Mouse (Mus musculus) layer of hippocampus, adult 9-11 months (tissue): ENCODE data around the gene Myrip.

Source experiments
- DNase-seq: peaks from one replicate; pipeline ENCODE4 v3.0.0; 2022

Myrip gene

DNA sequence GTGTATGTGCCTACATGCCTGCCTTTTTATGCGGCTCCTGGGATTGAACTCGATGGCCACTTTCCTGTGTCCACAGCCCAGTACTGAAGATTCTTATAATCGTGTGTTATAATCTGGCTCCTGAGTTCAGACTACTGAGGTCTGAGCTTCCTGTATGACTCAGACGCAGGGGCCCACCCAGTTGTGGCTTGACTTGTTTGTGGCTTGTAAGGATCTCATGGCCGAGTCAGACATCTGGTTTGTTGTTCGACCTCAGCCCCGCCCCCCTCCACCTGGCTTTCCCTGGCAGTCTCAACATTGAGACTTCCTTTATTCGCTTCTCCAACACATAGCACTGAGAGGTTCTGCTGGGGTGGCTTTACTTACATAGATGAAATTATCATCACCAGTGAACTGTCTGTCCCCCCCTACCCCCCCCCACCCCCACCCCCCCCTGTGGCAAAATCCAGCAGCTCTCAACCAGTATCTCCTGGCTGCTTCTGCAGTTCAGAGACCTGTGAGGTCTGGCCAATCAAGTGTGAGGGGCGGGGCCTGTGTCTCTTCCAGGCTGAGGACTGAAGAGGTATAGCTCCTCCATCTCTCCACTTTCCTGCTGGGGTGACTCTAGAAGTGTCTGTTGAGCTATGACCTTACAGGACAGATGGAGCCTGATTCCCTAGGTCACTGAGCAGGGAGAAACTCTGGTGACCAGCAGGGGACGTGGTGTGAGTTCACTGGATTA is 38.8 kb downstream of the Myrip start:
- DNase-seq = no peak

DNA sequence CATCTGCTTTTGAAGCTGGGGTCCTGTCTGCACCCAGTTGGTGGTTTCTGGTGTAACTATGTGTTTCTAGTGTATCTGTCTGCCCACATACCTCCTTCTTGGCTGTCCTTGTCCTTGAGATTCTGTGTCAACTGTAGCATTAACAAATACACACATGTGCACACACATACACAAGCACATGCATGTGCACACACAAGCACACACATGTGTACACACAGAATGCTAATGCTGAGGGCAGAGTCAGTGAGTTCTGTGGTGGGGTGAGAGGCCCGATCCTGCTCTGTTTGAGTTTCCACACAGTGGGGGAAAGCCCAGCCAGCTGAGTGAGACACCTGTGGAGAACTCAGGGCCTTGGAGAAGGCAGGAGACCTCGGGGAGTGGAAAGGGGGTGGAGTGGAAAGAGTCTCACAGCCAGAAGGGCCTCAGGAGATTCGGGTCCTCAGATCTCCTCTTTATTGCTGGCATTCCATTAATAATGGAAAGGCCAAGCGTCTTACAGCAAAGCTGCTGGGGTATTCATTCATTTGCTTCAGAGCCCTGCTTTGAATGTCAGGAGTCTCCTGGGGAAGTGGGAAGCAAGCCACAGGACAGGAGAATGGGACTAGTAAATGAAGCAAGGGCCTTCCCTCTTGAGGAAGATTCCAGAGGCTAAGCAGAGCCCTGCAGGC is 41.9 kb downstream of the Myrip start:
- DNase-seq = no peak

GRCm38 (mm10) chr9:120345651-120346151 is 44.4 kb downstream of the Myrip start:
- no peak for DNase-seq

GRCm38 (mm10) chr9:120349145-120349544 is 47.8 kb downstream of the Myrip start:
- peak; percentile 86 for DNase-seq

DNA sequence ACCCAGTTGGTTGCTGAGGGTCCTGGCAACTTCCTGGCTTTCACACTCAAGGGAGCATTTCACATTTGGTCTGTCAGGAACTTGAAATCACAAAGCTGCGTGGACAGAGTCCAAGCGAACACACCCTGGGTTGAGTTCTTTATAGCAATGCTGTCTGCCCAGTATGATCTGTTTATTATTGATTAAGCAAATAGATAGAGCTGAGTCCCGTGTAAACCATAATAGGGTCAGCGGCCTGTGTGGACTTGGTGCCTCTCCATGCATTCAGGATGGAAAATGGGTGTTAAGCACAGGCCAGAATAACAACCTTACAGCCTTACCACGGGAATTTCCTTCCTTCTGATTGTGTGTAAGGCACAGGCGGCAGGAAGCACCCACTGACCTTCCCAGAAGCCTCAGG is 49.0 kb downstream of the Myrip start:
- DNase-seq = no peak

DNA sequence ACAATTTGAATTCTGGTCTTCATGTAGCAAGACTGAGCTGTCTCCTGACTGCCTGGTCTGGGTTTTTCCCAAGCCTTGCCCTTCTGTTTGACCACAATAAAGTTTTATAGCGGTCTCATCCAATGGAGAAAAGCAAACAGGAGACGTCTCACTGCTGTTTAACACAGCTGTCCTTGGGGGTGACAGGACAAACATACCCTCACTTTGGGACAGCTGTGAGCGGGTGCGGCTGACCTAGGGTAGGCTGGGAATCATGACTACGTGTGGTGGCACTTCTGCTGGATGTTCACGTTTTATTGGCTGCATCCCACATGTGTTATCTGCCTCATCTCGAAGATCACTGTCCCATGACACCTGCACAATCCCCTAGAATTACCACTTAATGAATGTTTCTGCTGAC is 49.7 kb downstream of the Myrip start:
- DNase-seq = no peak

DNA sequence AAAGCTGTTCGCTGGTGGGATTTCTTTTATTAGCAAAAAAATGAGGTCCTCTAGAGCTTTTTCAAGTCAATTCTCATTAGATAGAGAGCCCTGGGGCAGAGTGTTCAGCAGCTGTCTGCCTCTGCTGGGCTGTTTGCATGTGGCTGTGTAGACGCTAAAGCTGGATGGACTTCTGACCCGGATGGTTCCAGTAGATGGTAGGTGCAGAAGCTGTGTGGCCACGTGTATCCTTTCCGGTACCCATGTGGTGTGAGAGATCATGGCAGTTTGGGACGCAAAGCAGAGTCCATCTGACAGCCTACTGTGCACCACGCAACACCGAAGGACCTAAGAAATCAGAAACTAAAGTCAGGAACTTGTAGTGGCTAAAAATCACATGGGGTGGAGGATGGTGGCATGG is 50.2 kb downstream of the Myrip start:
- DNase-seq = no peak

DNA sequence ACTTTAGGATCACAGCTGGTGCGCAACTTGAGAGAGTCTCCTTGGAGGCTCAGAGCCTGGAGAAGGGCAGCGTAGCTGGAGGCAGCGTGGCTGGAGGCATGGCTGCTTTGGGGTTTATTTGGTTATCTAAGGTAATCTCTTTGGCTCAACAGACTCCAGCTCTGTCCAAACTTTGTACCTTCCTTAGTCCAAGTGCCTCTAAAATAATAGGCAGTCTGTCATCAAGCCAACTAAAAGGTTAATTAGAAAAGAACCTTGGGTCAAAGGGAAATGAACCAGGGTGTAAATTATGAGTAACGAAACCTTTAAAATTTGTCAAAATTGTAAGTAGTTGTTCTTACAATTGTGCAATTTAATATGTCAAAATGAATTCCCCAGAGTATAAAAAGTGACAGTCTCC is 51.7 kb downstream of the Myrip start:
- DNase-seq = no peak

DNA sequence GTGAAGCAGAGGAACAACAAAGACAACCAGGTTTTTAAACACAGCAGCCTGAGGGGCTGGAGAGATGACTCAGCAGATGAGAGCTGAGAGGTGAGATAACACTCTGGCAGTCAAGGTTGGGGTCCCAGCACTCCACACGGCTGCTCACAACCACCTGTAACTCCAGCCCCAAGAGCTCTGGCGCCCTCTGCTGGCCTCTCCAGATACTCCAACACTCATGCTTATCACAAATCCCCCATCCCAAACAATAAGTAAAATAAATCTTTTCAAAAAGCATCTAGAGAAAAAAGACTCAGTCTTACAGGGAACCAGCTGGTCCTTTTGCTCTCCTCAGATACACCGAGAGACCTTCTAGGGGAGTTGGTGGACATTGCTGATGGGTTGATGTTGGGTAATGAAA is 52.7 kb downstream of the Myrip start:
- no peak for DNase-seq

DNA sequence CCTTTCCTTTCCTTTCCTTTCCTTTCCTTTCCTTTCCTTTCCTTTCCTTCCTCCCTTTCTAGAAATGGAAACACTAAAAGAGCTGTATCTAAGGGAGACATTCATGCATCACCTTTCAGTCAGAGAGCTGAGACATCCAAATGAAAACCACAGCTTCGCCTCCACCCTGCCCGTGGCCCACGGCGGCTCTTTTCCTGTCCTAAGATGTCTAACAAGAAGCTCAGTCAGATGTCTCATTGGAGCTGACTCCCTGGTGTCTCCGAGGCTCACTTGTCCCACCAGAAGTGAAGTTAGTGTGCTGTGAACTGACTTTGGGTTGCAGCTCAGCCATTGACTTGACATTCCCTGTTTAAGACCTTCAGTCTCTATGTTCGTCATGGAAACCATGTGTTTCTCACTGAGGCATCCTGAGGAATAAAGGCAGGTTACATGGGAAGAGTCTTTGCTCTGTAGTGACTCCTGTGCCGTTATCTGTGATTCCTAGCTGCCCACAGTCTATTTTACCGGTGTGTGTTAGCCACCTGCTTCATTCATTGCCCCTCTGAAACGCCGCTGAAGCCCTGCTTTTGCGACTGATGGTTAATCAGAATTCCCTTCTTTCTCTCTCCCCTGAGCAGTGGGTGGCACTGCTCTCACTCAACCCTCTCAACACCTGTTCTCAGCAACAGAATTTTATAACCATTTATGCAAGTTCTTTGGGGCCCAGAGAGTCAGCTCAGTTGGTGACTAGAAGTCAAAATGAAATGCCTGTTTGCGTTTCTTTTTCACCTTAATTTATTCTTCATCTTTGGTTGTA is 53.4 kb downstream of the Myrip start:
- peak; percentile 37 for DNase-seq

- DNase-seq = no peak
Measured at GRCm38 (mm10) chr9:120356490-120356889, 55.2 kb downstream of the Myrip start.

DNA sequence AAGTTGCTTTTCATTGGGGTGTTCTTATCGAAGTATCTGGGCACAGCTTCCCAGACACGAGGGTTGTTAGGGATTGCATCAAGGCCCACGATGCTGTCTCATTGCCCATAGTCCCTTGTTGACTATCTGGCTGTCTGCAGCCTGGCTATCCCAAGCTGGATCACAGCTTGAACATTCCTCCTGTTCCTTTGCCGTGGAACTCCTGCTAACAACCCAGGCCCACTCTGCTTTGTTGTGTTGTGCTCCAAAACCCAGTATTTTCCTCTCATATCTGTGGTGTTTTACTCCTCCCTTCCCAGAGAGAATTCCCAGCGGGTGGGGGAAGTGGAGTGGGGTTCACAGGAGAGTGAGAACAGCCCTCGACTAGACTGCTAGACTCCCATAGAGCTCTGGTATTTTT is 56.7 kb downstream of the Myrip start:
- no peak for DNase-seq

DNA sequence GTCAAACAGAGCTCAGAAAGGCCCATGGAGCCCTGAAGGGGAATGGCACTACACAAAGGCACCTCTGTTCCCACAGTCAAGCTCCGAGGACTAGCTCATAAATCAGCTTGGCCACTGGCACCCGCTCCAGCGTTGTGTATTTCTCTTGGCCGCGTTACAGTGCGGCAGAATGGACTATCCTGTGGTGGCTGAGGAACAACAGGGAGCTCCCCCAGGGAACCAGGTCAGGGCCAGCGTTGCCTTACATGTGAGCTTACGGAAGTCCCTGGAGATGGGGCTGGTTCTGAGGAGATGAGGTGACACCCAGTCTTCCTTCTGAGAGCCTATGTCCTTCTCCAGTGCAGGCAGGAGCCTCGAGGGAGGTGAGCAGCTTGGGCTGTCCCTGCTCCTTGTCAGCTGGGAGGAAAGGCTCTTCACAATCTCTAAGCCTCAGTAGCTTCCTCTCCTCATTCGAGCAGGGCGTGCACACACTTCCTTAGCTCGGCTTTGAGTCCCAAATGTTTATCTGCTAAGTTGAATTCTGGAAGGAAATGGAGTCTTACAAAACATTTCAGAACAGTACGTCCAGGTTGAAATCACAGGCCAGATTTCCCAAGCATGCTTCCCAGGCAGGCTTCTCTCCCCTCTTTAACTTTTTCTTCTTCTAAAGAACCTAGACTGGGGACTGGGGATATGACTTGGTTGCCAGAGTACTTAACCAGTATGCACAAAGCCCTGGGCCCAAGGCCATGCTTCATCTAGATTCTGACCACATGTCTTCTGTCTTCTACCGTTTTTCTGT is 59.3 kb downstream of the Myrip start:
- DNase-seq = peak; percentile 85

DNA sequence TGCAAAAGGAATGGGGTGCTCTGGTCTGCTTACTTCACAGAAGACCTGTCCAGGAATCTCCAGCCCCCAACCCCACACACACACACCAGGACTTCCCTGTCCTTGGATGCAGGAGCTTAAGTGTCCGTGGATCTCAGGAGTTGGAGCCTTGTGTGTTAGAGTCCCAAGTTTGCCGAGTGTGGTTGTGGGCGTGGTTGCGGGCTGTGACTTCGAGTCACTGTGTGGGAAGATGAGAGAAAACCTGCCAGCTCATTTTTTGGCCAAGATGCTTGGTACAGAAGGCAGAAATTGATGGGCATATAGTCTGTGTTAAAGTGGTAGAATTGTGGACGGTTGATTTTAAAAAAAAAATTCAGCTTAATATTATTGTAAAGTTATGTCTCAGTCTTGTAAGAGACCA is 60.3 kb downstream of the Myrip start:
- peak; percentile 39 for DNase-seq

DNA sequence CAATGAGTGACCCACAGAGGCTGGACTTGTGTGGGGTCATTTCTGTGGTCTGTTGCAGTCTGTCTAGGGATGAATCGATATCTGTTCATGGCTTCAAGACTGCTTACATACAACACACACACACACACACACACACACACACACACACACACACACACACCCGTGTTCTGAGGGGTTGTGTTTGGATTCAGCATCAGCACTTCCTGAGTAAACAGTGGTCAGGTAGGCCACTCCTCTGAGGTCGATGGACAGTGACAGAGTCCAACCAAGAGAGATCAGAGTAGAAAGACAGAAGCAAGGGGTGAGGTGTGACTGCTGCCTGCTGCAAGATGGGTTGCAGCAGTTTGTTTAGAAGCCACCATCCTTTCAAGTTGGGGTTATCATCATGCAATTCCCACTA is 61.4 kb downstream of the Myrip start:
- no peak for DNase-seq

- no peak for DNase-seq
Measured at GRCm38 (mm10) chr9:120364653-120365283, 63.5 kb downstream of the Myrip start.

GRCm38 (mm10) chr9:120367526-120367925 is 66.2 kb downstream of the Myrip start:
- DNase-seq = no peak

GRCm38 (mm10) chr9:120371633-120372032 is 70.3 kb downstream of the Myrip start:
- DNase-seq = no peak

- no peak for DNase-seq
Measured at GRCm38 (mm10) chr9:120372347-120372746, 71.0 kb downstream of the Myrip start.

- DNase-seq = no peak
Measured at GRCm38 (mm10) chr9:120377726-120378125, 76.4 kb downstream of the Myrip start.

DNA sequence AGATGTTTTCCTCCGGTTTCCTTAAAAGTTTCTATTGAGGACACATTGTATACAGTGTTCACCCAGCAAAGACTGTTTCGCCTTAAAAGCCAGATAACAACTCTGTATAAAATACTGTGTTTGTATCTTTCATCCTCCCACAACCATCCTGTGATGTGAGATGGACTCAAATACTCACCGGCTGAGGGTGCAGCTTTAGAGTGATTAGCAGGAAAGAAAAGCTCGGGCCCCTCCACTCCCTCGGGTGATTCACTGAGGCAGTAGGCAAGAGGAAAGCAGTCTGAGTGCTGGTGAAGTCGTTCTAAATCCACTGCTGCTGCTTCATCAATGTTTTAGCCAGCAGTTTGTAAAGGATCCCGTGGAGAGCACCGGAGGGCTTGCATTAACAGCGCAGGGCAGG is 93.9 kb downstream of the Myrip start:
- DNase-seq = no peak

DNA sequence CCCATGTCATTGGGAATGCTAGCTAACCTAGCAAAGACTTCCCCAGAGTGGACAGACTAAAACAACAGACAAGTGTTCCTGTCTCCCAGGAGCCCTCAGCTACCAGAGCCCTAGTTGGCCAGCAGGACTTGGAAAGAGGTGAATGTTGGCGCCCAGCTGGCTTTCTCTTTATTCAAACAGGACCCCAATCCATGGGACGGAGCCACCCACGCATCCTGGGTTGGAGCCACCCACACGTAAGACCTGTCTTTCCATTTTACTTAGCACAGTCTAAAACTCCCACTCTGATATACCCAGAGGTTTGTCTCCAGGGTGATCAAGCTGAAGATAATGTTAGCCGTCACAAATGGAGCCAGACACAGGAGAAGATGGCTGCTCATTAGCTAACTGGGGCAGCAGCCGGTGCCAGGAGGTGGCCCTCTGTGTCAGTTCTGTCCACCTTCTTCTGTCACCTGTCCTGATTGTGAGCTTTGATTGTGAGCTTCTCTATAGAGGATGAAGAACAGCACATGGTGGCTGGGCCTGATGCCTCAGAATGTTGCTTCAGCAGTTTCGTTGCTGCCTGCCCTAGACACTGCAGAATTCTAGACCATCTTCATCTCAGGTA is 95.4 kb downstream of the Myrip start:
- no peak for DNase-seq
